ENCODE assay signal across 18 mouse cellular contexts in the genomic region with DNA sequence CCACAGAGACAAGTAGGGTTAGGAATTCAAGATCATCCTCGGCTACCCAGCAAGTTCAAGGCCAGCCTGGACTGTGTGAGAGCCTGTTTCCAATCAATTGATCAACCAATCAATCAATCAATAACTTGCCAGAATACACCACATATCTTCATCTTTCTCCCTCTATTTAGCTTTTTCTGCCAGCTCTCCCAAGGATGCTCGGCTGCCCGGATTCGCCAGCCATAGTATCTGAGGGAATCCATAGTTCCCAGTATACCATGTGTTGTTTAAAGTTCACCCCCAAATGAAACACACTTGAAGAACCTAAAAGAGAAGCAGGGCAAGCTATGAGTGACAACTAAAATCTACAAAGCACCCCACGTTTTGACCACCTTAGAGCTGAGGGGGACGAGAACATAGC.
DNase-seq lines count a peak whose midpoint lies in the region; ATAC-seq lines count a peak whose summit lies in the region.
"Had no signal": no experiment of that assay in that cellular context is flagged by ENCODE, and none has a peak within 500 bp of the region (broad histone marks: within the 10 kb centered on the region; RNA-seq: fewer than 3 reads in every experiment).

No protein-coding gene starts in this region.

- H3K27me3 ChIP-seq in midbrain, embryonic 11.5 days (ENCODE audit: control insufficient read depth, insufficient read depth, low read length): no peaks in the 10 kb centered on the region
- no peaks in the 10 kb centered on the region for H3K27me3 ChIP-seq in midbrain, embryonic 15.5 days (replicated peaks)

- ATAC-seq in midbrain, embryonic 11.5 days (ENCODE audit: low FRiP score): no peak
- no peak for ATAC-seq in midbrain, embryonic 15.5 days (replicated peaks)
- ATAC-seq: activated CD4-positive, CD25-positive, alpha-beta regulatory T cell, adult 4 months; CD4-positive, CD25-positive, alpha-beta regulatory T cell, adult 4 months; Patski had no signal

- no peaks in the 10 kb centered on the region for H3K4me1 ChIP-seq in midbrain, embryonic 11.5 days (ENCODE audit: control insufficient read depth, insufficient read depth, low read length)
- H3K4me1 ChIP-seq in midbrain, embryonic 15.5 days: no peaks in the 10 kb centered on the region; the same call in 1 of the 2 replicates

- H3K9ac ChIP-seq in midbrain, embryonic 11.5 days (ENCODE audit: low read length): no peak overlapping the region
- no peak overlapping the region for H3K9ac ChIP-seq in midbrain, embryonic 15.5 days

- DNase-seq in heart, adult 11 months: peak; percentile 55
- DNase-seq in heart, postnatal 14 days: no peak
- peak; percentile 65 for DNase-seq in midbrain, embryonic 11.5 days (ENCODE audit: low spot score, missing footprints)
- DNase-seq: adrenal gland, adult 2 months; adrenal gland, adult 8-10 months; adrenal gland, postnatal 10 days; adrenal gland, postnatal 14 days; adrenal gland, postnatal 25 days; adrenal gland, postnatal 36 days; B cell, adult 2 months; cerebellum, adult 11 months; cerebellum, adult 11-12 months; cerebellum, adult 18-20 months had no signal

- intact Hi-C loops in heart, postnatal 14 days (cut with DNase I): no loop called here

- no peak overlapping the region for H3K27ac ChIP-seq in midbrain, embryonic 11.5 days (ENCODE audit: low read depth, low read length)
- H3K27ac ChIP-seq in midbrain, embryonic 15.5 days: no peak overlapping the region

- no peaks in the 10 kb centered on the region for H3K36me3 ChIP-seq in midbrain, embryonic 11.5 days (ENCODE audit: control insufficient read depth, insufficient read depth, low read length)
- no peaks in the 10 kb centered on the region for H3K36me3 ChIP-seq in midbrain, embryonic 15.5 days (replicated peaks)
- H3K36me3 ChIP-seq: G1E had no signal

- no peak overlapping the region for H3K4me2 ChIP-seq in midbrain, embryonic 11.5 days
- H3K4me2 ChIP-seq in midbrain, embryonic 15.5 days: no peak overlapping the region

- WGBS in midbrain, embryonic 11.5 days: 92% methylated on average over 6 of the region's 6 CpGs
- 93% methylated on average over 6 of the region's 6 CpGs for WGBS in midbrain, embryonic 15.5 days

- H3K9me3 ChIP-seq in midbrain, embryonic 11.5 days (ENCODE audit: control insufficient read depth, low read length): no peaks in the 10 kb centered on the region
- H3K9me3 ChIP-seq in midbrain, embryonic 15.5 days: no peaks in the 10 kb centered on the region
- H3K9me3 ChIP-seq: G1E had no signal

- H3K4me3 ChIP-seq in midbrain, embryonic 11.5 days (ENCODE audit: low read depth, low read length): no peak overlapping the region
- H3K4me3 ChIP-seq in midbrain, embryonic 15.5 days: no peak overlapping the region

Comparison
In these comparisons a context has a peak if more than half of its experiments do, and no peak if none do; other contexts are left out.
1. DNase-seq: peak in heart, adult 11 months (single experiment) and midbrain, embryonic 11.5 days (single experiment); none in heart, postnatal 14 days (0 of 2).